Mouse (Mus musculus) olfactory bulb, adult 2 months (tissue): ENCODE results near the gene Nmur1.

Experiments
- CTCF ChIP-seq: fragments of 200-500 bp; IDR thresholded peaks from 2 replicates; pipeline ENCODE4 v1.5.1; 2012; ENCODE audit warnings: low read depth, mild to moderate bottlenecking, low read length, moderate library complexity; ENCODE audit not compliant: insufficient read depth
- POLR2A ChIP-seq: fragments of 200-500 bp; IDR thresholded peaks from 2 replicates; pipeline ENCODE4 v1.6.1; 2012; ENCODE audit warnings: mild to moderate bottlenecking, low read depth, low read length, moderate library complexity; ENCODE audit not compliant: insufficient read depth

DNA sequence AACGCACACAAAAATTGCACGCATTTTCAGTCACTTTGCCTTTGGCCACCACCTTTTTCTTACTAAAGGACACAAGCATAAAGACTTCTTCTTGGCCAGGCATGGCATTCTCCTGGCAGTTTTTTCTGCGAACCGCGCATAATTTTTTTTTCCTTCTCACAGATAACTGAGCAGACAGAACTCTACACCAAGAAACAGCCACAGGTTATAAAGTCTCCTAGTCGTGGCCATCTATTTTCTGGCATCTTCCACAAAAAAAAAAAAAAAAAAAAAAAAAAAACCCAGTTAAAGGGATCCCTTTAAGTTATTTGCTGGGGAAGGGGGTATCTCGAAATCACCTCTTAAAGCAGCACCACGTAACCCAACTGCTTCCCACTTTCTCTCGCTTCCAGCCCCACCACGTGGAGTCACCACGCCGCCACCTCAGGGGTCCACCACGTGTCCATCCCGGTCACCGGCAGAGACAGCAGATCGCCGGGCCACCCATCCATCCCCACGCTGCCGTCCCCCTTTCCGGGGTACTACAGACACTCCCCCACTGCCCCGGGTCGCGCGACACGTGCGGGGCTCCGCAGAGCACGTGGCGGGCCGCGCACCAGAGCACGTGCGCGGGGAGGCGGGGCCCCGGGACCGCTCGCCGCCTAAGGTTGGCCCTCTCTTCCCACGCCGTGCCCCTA is 67.7 kb downstream of the Nmur1 start:
- TF ChIP-seq CTCF, result no peak
- no peak for TF ChIP-seq POLR2A
